Mouse (Mus musculus) cerebellum, adult 2 months (tissue): ENCODE data around the gene Ldlrap1. TPM values are rescaled to one million over a fixed set of nuclear protein-coding genes. Genes with fewer than 3 reads are reported as not detected.

ENCODE experiments used
- DNase-seq, 2 experiments: peaks; one replicate each; pipeline ENCODE4 v3.0.0; 2021
- H3K27ac ChIP-seq: fragments of 200-500 bp; 2 replicates; pipeline ENCODE4 v1.5.1; 2012; ENCODE audit warnings: low read length, control low read depth, inconsistent platforms; ENCODE audit not compliant: insufficient read depth
- H3K27me3 ChIP-seq: fragments of 200-500 bp; 2 replicates; pipeline ENCODE4 v1.6.1; 2012; ENCODE audit warnings: inconsistent platforms, mild to moderate bottlenecking, low read length, moderate library complexity; ENCODE audit not compliant: control insufficient read depth, insufficient read depth
- H3K4me1 ChIP-seq: fragments of 200-500 bp; 2 replicates; pipeline ENCODE4 v1.6.1; 2011; ENCODE audit warnings: low read length; ENCODE audit not compliant: control insufficient read depth, insufficient read depth
- H3K4me3 ChIP-seq: fragments of 200-500 bp; replicated peaks from 2 replicates; pipeline ENCODE3; 2011; ENCODE audit warnings: mild to moderate bottlenecking, low read depth, low read length, control low read depth; ENCODE audit not compliant: insufficient read depth
- CTCF ChIP-seq: fragments of 200-500 bp; IDR thresholded peaks from 2 replicates; pipeline ENCODE4 v1.5.1; 2011; ENCODE audit warnings: low read depth, mild to moderate bottlenecking, control low read depth, low read length, moderate library complexity, borderline replicate concordance; ENCODE audit not compliant: insufficient read depth
- POLR2A ChIP-seq: fragments of 200-500 bp; IDR thresholded peaks from 2 replicates; pipeline ENCODE4 v1.6.1; 2011; ENCODE audit warnings: low read length, control low read depth, borderline replicate concordance; ENCODE audit not compliant: insufficient read depth
- WGBS: fragments of 180-500 bp; shearing (Covaris S2); methylation state at CpG from one replicate; pipeline ENCODE4 v1.1.7; 2018; 5-methylcytosine and 5-hydroxymethylcytosine counted together
- polyA plus RNA-seq: library from polyadenylated mRNA; depleted of rRNA; stranded (reverse); fragments of >200 nt; gene quantifications from 2 replicates; pipeline ENCODE4 v1.2.3, GENCODE M21; 2012

The Ldlrap1 gene
- polyA plus RNA-seq, 1 experiment, result 16.0 TPM

- H3K4me1 ChIP-seq, result peaks cover 29% of the 10 kb centered on the region
- H3K27ac ChIP-seq, result no peak overlapping the region
- H3K27me3 ChIP-seq, result no peaks in the 10 kb centered on the region
- no peak for DNase-seq
- 51% methylated on average over 16 of the region's 16 CpGs for WGBS
- H3K4me3 ChIP-seq, result no peak overlapping the region
- TF ChIP-seq POLR2A (no peak), CTCF (no peak)
Measured at GRCm38 (mm10) chr4:134743881-134744633, 23.8 kb downstream of the Ldlrap1 start.

GRCm38 (mm10) chr4:134741949-134742348, 25.9 kb downstream of the Ldlrap1 start:
- Histone ChIP-seq H3K27me3 (no peaks in the 10 kb centered on the region), H3K4me3 (no peak overlapping the region), H3K4me1 (peaks cover 26% of the 10 kb centered on the region), H3K27ac (no peak overlapping the region)
- TF ChIP-seq CTCF (no peak), POLR2A (no peak)
- DNase-seq, result no peak
- WGBS, result 73% methylated on average over 8 of the region's 8 CpGs

DNA sequence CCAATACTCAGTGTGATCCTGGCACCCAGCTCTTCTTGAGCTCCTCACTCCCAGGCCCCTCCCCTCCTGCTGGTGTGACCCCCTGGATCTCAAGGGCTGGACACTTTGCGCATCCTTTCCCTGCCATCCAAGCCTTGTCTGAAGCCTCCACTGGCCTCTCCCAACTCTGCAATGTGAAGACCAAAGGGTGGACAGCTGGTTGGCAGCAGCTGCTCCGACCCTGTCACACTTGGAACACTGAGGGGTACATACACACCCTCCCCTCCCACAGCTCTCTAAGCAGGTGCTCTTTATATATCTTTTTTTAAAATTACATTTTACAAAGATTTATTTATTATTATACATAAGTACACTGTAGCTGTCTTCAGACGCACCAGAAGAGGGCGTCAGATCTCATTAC, 27.6 kb downstream of the Ldlrap1 start:
- WGBS, result 79% methylated on average over 4 of the region's 4 CpGs

DNA sequence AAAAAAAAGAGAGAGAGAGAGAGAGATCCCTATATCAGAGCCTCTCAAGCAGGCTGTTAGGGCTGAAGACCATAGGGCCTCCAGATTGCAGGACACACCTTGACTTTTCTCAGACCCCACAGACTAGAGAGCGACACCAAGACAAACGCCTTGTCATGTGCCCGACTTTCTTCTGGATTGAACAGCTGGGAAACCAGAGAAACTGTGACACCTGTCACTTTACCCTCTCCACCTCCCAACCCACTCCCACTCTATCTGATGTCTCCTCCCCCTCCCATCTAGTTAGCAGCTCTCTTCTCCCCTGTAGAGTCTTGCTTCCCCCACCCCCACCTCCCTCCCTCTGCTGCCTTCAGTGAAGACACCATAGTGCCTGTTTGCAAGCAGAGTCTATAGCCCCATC, 28.3 kb downstream of the Ldlrap1 start:
- Histone ChIP-seq H3K27me3 (no peaks in the 10 kb centered on the region), H3K4me3 (no peak overlapping the region), H3K27ac (no peak overlapping the region), H3K4me1 (peaks cover 4% of the 10 kb centered on the region; the same call in 1 of the 2 replicates)
- no peak for TF ChIP-seq POLR2A
- no peak for DNase-seq
- WGBS, result 79% methylated on average over 3 of the region's 3 CpGs

More for the DNA sequence above, 27.6 kb downstream of the Ldlrap1 start:
- no peak overlapping the region for H3K27ac ChIP-seq
- no peak overlapping the region for H3K4me3 ChIP-seq
- no peaks in the 10 kb centered on the region for H3K27me3 ChIP-seq
- TF ChIP-seq POLR2A (no peak), CTCF (no peak)
- DNase-seq, result no peak
- peaks cover 8% of the 10 kb centered on the region for H3K4me1 ChIP-seq

GRCm38 (mm10) chr4:134737365-134737910, 30.4 kb downstream of the Ldlrap1 start:
- no peak overlapping the region for H3K27ac ChIP-seq
- TF ChIP-seq CTCF, result no peak
- TF ChIP-seq POLR2A, result no peak
- H3K27me3 ChIP-seq, result no peaks in the 10 kb centered on the region
- H3K4me3 ChIP-seq, result no peak overlapping the region
- DNase-seq, result no peak
- 73% methylated on average over 14 of the region's 14 CpGs for WGBS
- H3K4me1 ChIP-seq, result no peaks in the 10 kb centered on the region

GRCm38 (mm10) chr4:134736147-134736546, 31.7 kb downstream of the Ldlrap1 start:
- Histone ChIP-seq H3K27ac (no peak overlapping the region), H3K4me1 (no peaks in the 10 kb centered on the region), H3K27me3 (no peaks in the 10 kb centered on the region), H3K4me3 (no peak overlapping the region)
- TF ChIP-seq CTCF, result no peak
- TF ChIP-seq POLR2A, result no peak
- WGBS, result 79% methylated on average over 7 of the region's 7 CpGs
- no peak for DNase-seq

DNA sequence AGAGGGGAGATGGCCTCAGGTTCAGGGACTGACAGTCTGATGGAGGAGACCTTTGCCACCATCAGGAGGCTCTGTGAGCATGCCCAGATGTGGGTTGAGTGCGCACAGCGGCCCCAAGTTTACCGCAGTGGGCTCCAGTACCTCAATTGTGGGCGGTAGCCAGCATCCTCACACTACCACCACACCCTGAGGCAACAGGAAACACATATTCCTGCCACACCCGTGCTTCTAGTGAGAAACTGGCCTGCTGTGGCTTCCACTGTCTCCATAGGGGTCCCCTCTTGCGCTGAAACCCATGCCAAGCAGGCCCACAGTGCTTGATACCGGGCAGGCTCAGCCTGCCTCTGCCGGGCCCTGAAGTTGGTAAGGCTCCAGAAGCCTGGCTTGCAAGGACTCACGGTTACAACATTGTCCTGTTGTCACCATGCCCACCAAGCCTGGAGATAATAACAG, 33.2 kb downstream of the Ldlrap1 start:
- Histone ChIP-seq H3K27me3 (no peaks in the 10 kb centered on the region), H3K4me3 (no peak overlapping the region), H3K4me1 (no peaks in the 10 kb centered on the region), H3K27ac (no peak overlapping the region)
- WGBS, result 38% methylated on average over 9 of the region's 9 CpGs
- TF ChIP-seq POLR2A (no peak), CTCF (no peak)
- DNase-seq, result no peak

DNA sequence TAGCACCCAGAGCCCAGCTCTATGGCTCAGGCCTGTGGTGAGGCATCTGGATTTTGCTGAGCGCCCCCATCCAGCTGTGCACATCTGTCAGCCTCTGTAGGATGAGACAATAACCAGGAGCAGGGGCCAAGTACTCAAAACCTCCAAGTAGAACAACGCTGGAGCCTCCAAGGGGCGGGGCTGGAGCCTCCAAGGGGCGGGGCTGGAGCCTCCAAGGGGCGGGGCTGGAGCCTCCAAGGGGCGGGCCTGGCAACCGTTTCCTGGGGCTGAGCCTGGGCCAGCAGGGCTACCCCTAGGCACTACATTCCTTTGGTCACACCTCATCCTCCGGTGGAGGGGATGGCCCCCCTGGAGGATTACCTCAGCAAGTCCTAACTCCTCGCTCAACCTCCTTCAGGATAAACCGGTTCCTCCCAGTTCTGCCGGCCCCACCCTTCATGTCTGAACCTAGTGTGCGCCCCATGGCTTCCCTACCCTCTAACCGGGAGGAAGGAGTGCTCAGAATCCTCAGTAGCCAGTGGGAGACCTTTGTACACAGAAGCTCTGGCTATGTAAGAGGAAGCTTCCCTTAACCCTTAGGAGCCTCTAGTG, 33.7 kb downstream of the Ldlrap1 start:
- H3K4me1 ChIP-seq, result no peaks in the 10 kb centered on the region

More for the DNA sequence above, 33.7 kb downstream of the Ldlrap1 start:
- H3K4me3 ChIP-seq, result no peak overlapping the region
- no peak overlapping the region for H3K27ac ChIP-seq
- 15% methylated on average over 13 of the region's 13 CpGs for WGBS
- no peak for DNase-seq
- no peak for TF ChIP-seq POLR2A
- H3K27me3 ChIP-seq, result no peaks in the 10 kb centered on the region
